Mouse (Mus musculus) lung, postnatal 0 days (tissue): ENCODE results near the gene Babam2.

Source experiments
- CTCF ChIP-seq: IDR thresholded peaks from 2 replicates; pipeline ENCODE4 v1.5.1; 2016; ENCODE audit warnings: antibody characterized with exemption, mild to moderate bottlenecking
- EP300 ChIP-seq: IDR thresholded peaks from 2 replicates; pipeline ENCODE4 v1.6.1; 2016; ENCODE audit warnings: antibody characterized with exemption, mild to moderate bottlenecking, control low read depth

DNA sequence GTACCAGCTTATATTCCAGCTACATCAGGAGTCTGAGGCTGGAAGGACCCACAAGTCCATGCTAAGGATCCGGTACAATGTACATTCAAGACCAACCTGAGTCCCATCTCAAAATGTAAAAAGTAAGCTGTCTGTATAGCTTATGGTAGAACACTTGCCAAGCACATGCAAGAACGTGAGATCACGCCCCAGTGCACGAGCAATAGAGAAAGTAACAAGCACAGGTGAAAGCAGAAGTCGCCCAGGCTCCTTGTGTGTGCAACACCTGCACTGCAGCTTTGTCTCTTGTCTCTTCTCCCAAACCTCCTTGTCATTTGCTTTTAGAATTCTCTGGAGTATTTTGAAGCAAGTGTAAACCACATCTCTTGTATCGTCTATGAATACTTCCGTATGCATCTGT is 317.3 kb downstream of the Babam2 start:
- TF ChIP-seq CTCF (no peak), EP300 (no peak)
